Mouse (Mus musculus) right cerebral cortex, postnatal 14 days (tissue): ENCODE measurements around the gene Olfr681.
"Not testable (repeated sequence)": the region's sequence is repeated elsewhere in the genome, so short reads cannot be mapped to it uniquely, and the experiment has no call there.

ENCODE experiments used
- DNase-seq: peaks from one replicate; pipeline ENCODE4 v3.0.0; 2022

The Olfr681 gene

GRCm38 (mm10) chr7:105116536-105116935, at the start of gene Olfr681:
Gene Olfr681 (plus strand): TSS chr7:105116836.
- DNase-seq = no peak

- no peak for DNase-seq
These were observed 35.7 kb upstream of the Olfr681 start, which contains the start of gene Olfr679 for GRCm38 (mm10) chr7:105080905-105081304. Gene Olfr679 (plus strand): TSS chr7:105081205.

DNA sequence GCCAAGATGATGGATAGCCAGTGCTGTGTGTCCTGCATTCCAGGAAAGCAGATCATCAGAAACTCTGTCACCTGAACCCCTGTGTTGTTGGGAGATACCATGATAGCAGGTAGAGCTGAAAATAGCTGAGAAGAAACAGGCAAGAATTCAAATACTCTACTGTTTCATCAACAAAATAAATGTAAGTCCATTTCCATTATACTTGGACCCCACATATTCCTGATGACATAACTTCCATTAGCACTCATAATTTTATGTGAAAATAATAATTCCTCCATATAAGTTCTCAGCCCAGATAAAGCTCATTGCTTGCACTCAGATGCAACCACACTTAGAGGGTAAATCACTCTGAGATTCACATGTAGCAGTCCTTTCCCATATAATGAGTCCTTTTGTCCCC, 23.9 kb upstream of the Olfr681 start, which contains the start of gene Olfr680-ps1:
Olfr680-ps1 (minus strand) TSS at position 101 of the 400 bp plus-strand sequence.
- DNase-seq = not testable (repeated sequence)

DNA sequence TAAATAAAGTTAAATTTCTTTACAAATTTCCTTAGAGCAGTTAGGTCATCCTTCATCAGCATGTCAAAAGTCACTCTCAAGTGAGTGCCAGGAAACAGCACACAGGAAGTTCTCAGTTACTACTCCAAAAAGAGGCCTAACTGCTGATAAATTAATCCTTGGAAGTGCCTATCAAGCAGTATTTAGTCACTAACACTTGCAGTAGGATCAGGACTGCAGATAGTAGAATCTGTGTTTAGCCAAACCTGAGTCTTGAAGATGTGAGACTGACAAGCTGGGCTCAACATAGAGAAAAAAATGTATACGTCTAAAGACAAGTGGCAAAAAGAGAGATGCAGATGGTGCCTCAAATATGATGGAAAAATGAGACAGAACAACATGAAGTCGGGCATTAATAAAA, 24.6 kb downstream of the Olfr681 start:
- no peak for DNase-seq

- no peak for DNase-seq
These were observed 30.3 kb downstream of the Olfr681 start, which contains the start of gene Olfr683 for GRCm38 (mm10) chr7:105146912-105147311. Gene Olfr683 (minus strand): TSS chr7:105147012.

DNA sequence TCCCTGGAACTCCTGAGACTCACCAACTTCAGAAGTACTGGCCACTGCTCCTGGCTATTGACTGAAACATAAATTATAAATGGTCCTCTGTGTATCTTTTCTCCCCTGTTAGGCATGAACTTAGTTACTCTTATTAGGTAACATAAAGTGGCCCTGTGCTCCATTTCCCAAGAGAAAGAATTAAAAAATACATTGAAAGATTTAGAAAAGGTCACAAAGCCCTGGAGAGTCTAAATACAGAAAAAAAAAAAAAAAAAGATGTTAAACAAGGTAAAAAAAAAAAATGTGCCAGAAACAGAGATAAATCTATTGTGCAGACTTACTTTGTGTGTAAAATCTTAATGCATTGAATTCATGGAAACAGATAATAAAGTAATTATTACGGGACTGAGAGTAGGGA, 46.9 kb downstream of the Olfr681 start, which contains the start of gene Olfr684:
Olfr684 (minus strand) TSS at position 101 of the 400 bp plus-strand sequence.
- no peak for DNase-seq

DNA sequence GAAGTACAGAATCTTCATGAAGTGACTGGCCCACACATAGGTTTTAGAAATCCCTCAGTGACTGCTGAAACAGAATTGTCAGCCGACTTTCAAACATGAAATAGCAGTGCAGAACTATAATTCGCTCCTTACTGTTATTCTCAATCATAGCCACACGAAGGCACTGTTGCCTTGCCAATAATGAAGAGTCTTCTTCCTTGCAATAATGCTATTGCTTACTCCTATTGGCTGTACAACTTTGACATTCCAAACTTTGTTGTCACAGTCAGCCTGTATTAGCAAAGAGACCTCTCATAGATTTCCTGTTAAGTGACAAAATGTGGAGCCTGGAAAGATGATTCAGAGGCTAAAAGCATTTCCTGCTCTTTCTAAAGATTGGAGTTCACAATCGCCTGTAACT, 54.1 kb downstream of the Olfr681 start:
- no peak for DNase-seq
